Mouse (Mus musculus) forebrain, embryonic 10.5 days (tissue): Measurements from ENCODE around the gene Lrrc8c. TPM values are rescaled to one million over a fixed set of nuclear protein-coding genes. Genes with fewer than 3 reads are reported as not detected.

Source experiments
- DNase-seq: peaks from one replicate; pipeline ENCODE4 v3.0.0-alpha.2; 2017; ENCODE audit warnings: low spot score; ENCODE audit errors: extremely low spot score
- H3K27ac ChIP-seq: fragments of 300-500 bp; sonication (generic); 2 replicates; pipeline ENCODE4 v1.5.1; 2016; ENCODE audit warnings: mild to moderate bottlenecking
- H3K27me3 ChIP-seq: fragments of 300-500 bp; sonication (generic); 2 replicates; pipeline ENCODE4 v1.6.1; 2016; ENCODE audit warnings: mild to moderate bottlenecking; ENCODE audit not compliant: poor library complexity, severe bottlenecking
- H3K36me3 ChIP-seq: fragments of 300-500 bp; sonication (generic); replicated peaks from 2 replicates; pipeline ENCODE4 v1.6.1; 2016; ENCODE audit warnings: mild to moderate bottlenecking, moderate library complexity
- H3K4me1 ChIP-seq: fragments of 300-500 bp; sonication (generic); 2 replicates; pipeline ENCODE4 v1.6.1; 2016
- H3K4me3 ChIP-seq: fragments of 300-500 bp; sonication (generic); 2 replicates; pipeline ENCODE4 v1.5.1; 2016; ENCODE audit warnings: mild to moderate bottlenecking, moderate library complexity
- H3K9me3 ChIP-seq: fragments of 300-500 bp; sonication (generic); 2 replicates; pipeline ENCODE4 v1.6.1; 2016; ENCODE audit warnings: mild to moderate bottlenecking, moderate library complexity
- WGBS: fragments of 180-500 bp; shearing (Covaris S2); methylation state at CpG from one replicate; pipeline ENCODE4 v1.1.7; 2016; 5-methylcytosine and 5-hydroxymethylcytosine counted together
- polyA plus RNA-seq: library from polyadenylated mRNA; unstranded; fragments of >200 nt; fragmentation: Nextera tagmentation; extraction: Ambion mirVana; gene quantifications from 2 replicates; pipeline ENCODE4 v1.2.1, GENCODE M21; 2016

Gene Lrrc8c
- polyA plus RNA-seq, 1 experiment from 2014 or later: 14.8 TPM

- 93% methylated on average over 5 of the region's 5 CpGs for WGBS
- no peaks in the 10 kb centered on the region for H3K36me3 ChIP-seq
- no peaks in the 10 kb centered on the region for H3K27me3 ChIP-seq
- no peak for DNase-seq
- no peaks in the 10 kb centered on the region for H3K9me3 ChIP-seq
- H3K4me3 ChIP-seq: no peak overlapping the region
- H3K4me1 ChIP-seq: no peaks in the 10 kb centered on the region; the same call in 1 of the 2 replicates
- H3K27ac ChIP-seq: no peak overlapping the region
Measured at GRCm38 (mm10) chr5:105661894-105662293, 142.7 kb downstream of the Lrrc8c start.

Other genes starting within 250 kb of the Lrrc8c start
- not detected in 2 replicates for gene Gm43302, start 225.7 kb upstream of the Lrrc8c start, polyA plus RNA-seq
- gene Gbp6, start 225.7 kb upstream of the Lrrc8c start, polyA plus RNA-seq: 0.12 and 0.15 TPM in 2 replicates
- 7.7 and 8.1 TPM in 2 replicates for gene Lrrc8b, start 103.6 kb upstream of the Lrrc8c start, polyA plus RNA-seq
- gene Lrrc8d, start 180.6 kb downstream of the Lrrc8c start, polyA plus RNA-seq: 19.9 and 20.1 TPM in 2 replicates